Mouse (Mus musculus): ENCODE measurements at regions not wholly inside any gene's neighbourhood (a gene's known extent, or its start where the extent isn't known, plus 50 kb on each side); places are given as distances from the start of the nearest gene placed in this dataset.

GRCm38 (mm10) chr15:27378601-27379094 is 87.8 kb upstream of the Ank start:
- H3K4me2 ChIP-seq (replicated peaks), result no peak overlapping the region
- no peak overlapping the region for H3K9ac ChIP-seq
- no peaks in the 10 kb centered on the region for H3K36me3 ChIP-seq
- no peak overlapping the region for H3K4me3 ChIP-seq (replicated peaks)
- WGBS, result 84% methylated on average over 3 of the region's 3 CpGs
- no peaks in the 10 kb centered on the region for H3K4me1 ChIP-seq (replicated peaks)
- no peaks in the 10 kb centered on the region for H3K9me3 ChIP-seq
- H3K27ac ChIP-seq, result no peak overlapping the region
- H3K27me3 ChIP-seq (replicated peaks), result no peaks in the 10 kb centered on the region
- no peak for ATAC-seq

- Histone ChIP-seq H3K4me3 (replicated peaks) (no peak overlapping the region), H3K4me2 (replicated peaks) (no peak overlapping the region), H3K4me1 (replicated peaks) (no peaks in the 10 kb centered on the region), H3K9me3 (no peaks in the 10 kb centered on the region), H3K27ac (no peak overlapping the region), H3K9ac (no peak overlapping the region), H3K36me3 (no peaks in the 10 kb centered on the region), H3K27me3 (replicated peaks) (no peaks in the 10 kb centered on the region)
- ATAC-seq, result no peak
- 81% methylated on average over 4 of the region's 4 CpGs for WGBS
Measured at GRCm38 (mm10) chr15:27380436-27380945, 86.0 kb upstream of the Ank start.

GRCm38 (mm10) chr15:27381565-27381964 is 84.9 kb upstream of the Ank start:
- Histone ChIP-seq H3K9me3 (no peaks in the 10 kb centered on the region), H3K27me3 (replicated peaks) (no peaks in the 10 kb centered on the region), H3K4me3 (replicated peaks) (no peak overlapping the region), H3K4me2 (replicated peaks) (no peak overlapping the region), H3K9ac (no peak overlapping the region), H3K27ac (no peak overlapping the region), H3K4me1 (replicated peaks) (no peaks in the 10 kb centered on the region), H3K36me3 (no peaks in the 10 kb centered on the region)
- WGBS, result 64% methylated on average over 2 of the region's 2 CpGs
- ATAC-seq, result no peak

GRCm38 (mm10) chr15:27390567-27390966 is 75.9 kb upstream of the Ank start:
- no peak overlapping the region for H3K4me3 ChIP-seq (replicated peaks)
- H3K27ac ChIP-seq, result no peak overlapping the region
- no peak for ATAC-seq

GRCm38 (mm10) chr15:27405721-27406161 is 60.7 kb upstream of the Ank start:
- ATAC-seq, result no peak
- Histone ChIP-seq H3K4me1 (replicated peaks) (no peaks in the 10 kb centered on the region), H3K4me3 (replicated peaks) (no peak overlapping the region), H3K4me2 (replicated peaks) (no peak overlapping the region), H3K27ac (no peak overlapping the region), H3K36me3 (no peaks in the 10 kb centered on the region), H3K27me3 (replicated peaks) (no peaks in the 10 kb centered on the region), H3K9ac (no peak overlapping the region), H3K9me3 (no peaks in the 10 kb centered on the region)
- 81% methylated on average over 20 of the region's 20 CpGs for WGBS

More at GRCm38 (mm10) chr15:27390567-27390966, 75.9 kb upstream of the Ank start:
- no peaks in the 10 kb centered on the region for H3K4me1 ChIP-seq (replicated peaks)
- no peaks in the 10 kb centered on the region for H3K36me3 ChIP-seq
- H3K9me3 ChIP-seq, result no peaks in the 10 kb centered on the region
- no peak overlapping the region for H3K4me2 ChIP-seq (replicated peaks)
- no peaks in the 10 kb centered on the region for H3K27me3 ChIP-seq (replicated peaks)
- whole genome bisulfite sequencing, result 93% methylated on average over 2 of the region's 2 CpGs
- H3K9ac ChIP-seq, result no peak overlapping the region

- 72% methylated on average over 8 of the region's 8 CpGs for WGBS
- no peaks in the 10 kb centered on the region for H3K4me1 ChIP-seq (replicated peaks)
Measured at GRCm38 (mm10) chr15:27409856-27410255, 56.6 kb upstream of the Ank start.

GRCm38 (mm10) chr15:27412304-27412703 is 54.2 kb upstream of the Ank start:
- no peak overlapping the region for H3K4me3 ChIP-seq (replicated peaks)
- 92% methylated on average over 2 of the region's 2 CpGs for WGBS
- no peak for ATAC-seq
- no peak overlapping the region for H3K9ac ChIP-seq
- no peaks in the 10 kb centered on the region for H3K36me3 ChIP-seq
- no peaks in the 10 kb centered on the region for H3K9me3 ChIP-seq
- no peak overlapping the region for H3K4me2 ChIP-seq (replicated peaks)
- H3K27me3 ChIP-seq (replicated peaks), result no peaks in the 10 kb centered on the region
- no peaks in the 10 kb centered on the region for H3K4me1 ChIP-seq (replicated peaks)
- H3K27ac ChIP-seq, result no peak overlapping the region

More at GRCm38 (mm10) chr15:27409856-27410255, 56.6 kb upstream of the Ank start:
- no peak overlapping the region for H3K4me3 ChIP-seq (replicated peaks)
- no peaks in the 10 kb centered on the region for H3K36me3 ChIP-seq
- H3K27ac ChIP-seq, result no peak overlapping the region
- H3K27me3 ChIP-seq (replicated peaks), result no peaks in the 10 kb centered on the region
- no peaks in the 10 kb centered on the region for H3K9me3 ChIP-seq
- no peak for ATAC-seq
- H3K4me2 ChIP-seq (replicated peaks), result no peak overlapping the region
- no peak overlapping the region for H3K9ac ChIP-seq

GRCm38 (mm10) chr15:27412761-27413160 is 53.7 kb upstream of the Ank start:
- WGBS, result 49% methylated on average over 1 of the region's 1 CpGs
- H3K9ac ChIP-seq, result no peak overlapping the region
- no peaks in the 10 kb centered on the region for H3K36me3 ChIP-seq
- H3K4me2 ChIP-seq (replicated peaks), result no peak overlapping the region
- no peaks in the 10 kb centered on the region for H3K9me3 ChIP-seq
- no peak for ATAC-seq
- H3K4me1 ChIP-seq (replicated peaks), result no peaks in the 10 kb centered on the region
- no peaks in the 10 kb centered on the region for H3K27me3 ChIP-seq (replicated peaks)
- no peak overlapping the region for H3K27ac ChIP-seq
- H3K4me3 ChIP-seq (replicated peaks), result no peak overlapping the region

GRCm38 (mm10) chr15:27413486-27413885 is 53.0 kb upstream of the Ank start:
- Histone ChIP-seq H3K27ac (no peak overlapping the region), H3K4me3 (replicated peaks) (no peak overlapping the region), H3K4me1 (replicated peaks) (no peaks in the 10 kb centered on the region), H3K9me3 (no peaks in the 10 kb centered on the region), H3K27me3 (replicated peaks) (no peaks in the 10 kb centered on the region), H3K36me3 (no peaks in the 10 kb centered on the region), H3K9ac (no peak overlapping the region), H3K4me2 (replicated peaks) (no peak overlapping the region)
- WGBS, result 86% methylated on average over 7 of the region's 7 CpGs
- no peak for ATAC-seq

GRCm38 (mm10) chr15:27414819-27415218 is 51.7 kb upstream of the Ank start:
- H3K27ac ChIP-seq, result no peak overlapping the region
- ATAC-seq, result no peak
- 69% methylated on average over 7 of the region's 7 CpGs for WGBS
- H3K4me3 ChIP-seq (replicated peaks), result no peak overlapping the region
- H3K9ac ChIP-seq, result no peak overlapping the region
- H3K4me1 ChIP-seq (replicated peaks), result no peaks in the 10 kb centered on the region
- H3K9me3 ChIP-seq, result no peaks in the 10 kb centered on the region
- no peak overlapping the region for H3K4me2 ChIP-seq (replicated peaks)
- no peaks in the 10 kb centered on the region for H3K36me3 ChIP-seq
- H3K27me3 ChIP-seq (replicated peaks), result no peaks in the 10 kb centered on the region

Measured in intestine, embryonic 15.5 days (tissue).